Mouse (Mus musculus): ENCODE data around the gene Ankrd33b.
A peak's percentile ranks its signal among the peaks of the same experiment; 100 is the strongest.

The Ankrd33b gene

DNA sequence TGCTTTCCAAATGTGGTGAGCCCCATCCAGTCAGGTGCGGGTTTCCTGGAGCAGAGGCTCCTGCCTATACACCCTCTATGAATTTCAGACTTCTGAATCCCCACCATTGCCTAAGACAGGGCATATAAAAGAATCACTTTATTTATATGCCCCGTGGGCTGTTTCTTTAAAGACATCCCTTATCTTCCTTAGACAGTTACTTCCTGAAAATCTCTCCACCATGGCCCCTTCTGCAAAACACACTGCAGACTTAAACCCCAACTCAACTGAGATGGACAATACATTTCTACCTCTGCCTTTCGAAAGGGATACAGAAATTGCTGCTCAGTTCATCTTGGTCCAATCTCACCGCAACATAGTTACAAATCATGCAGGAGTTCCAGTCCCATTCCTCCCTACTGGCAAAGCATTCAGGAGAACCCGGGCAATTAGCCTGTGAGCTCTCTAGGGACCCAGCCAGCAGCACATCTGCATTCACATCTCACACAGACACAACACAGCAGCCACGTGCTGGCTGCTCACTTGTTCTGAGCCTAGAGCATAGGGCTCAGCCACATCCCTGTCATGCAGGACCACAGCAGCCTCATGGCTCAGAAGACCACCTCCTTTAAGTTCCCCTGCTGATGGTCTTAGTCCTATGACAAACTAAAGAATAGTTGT, 68.1 kb downstream of the Ankrd33b start:
- DNase-seq = no peak

DNA sequence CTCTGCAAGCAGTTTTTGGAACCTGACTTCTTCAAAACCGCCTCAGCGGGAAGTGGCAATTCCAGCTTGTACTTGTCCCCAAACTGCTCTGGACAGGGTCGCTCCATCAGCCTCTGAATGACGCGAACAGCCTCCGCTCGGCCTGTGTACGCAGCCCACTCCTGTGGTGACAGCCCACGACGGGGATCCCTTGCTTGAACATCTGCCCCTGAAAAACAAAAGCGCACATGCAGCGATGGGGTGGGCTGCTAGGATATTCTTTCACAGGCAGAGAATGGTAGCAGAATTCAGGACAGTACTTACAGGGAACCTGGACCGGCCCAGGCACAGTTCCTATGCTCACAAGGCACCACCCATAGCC, 69.8 kb downstream of the Ankrd33b start:
- DNase-seq = no peak

- no peak for DNase-seq
Observed at GRCm38 (mm10) chr15:31296882-31297776, 70.4 kb downstream of the Ankrd33b start.

DNA sequence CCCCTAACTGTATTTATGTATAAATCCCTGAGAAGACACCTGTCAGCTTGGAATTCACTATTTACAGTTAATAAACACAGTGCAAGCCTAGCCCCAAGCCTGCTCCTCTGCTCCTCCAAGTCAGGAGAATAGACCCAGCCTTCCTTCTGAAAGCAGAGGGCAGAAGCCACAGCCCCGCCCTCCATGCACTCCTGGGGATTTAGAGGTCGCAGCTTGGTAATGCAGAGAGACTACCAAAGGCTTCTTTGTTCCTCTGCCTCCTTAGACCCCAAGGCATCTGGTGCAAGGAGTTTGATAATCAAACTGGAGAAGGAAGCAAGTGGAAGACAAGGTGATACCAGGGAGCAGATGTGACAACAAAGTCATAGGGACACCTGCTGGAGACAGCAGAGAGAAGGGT, 73.2 kb downstream of the Ankrd33b start:
- DNase-seq = no peak

DNA sequence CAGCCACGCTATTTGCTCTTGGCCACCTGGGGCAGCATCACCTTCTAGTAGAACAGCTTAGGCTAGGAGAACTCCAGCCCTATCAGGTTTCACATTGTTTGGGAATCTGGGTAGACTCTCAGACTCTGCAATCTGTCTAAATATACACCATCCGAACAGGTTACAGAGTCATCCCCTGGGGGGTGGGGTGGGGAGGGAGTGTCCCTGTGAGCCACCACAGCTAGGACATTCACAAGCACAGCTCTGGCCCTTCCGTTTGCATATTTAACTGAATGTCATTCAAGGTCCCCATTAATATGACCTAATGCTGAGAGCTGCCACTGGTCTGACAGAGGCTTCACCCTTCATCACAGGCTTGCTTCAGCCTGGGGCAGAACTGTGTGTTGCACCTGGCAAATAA, 74.9 kb downstream of the Ankrd33b start:
- no peak for DNase-seq

DNA sequence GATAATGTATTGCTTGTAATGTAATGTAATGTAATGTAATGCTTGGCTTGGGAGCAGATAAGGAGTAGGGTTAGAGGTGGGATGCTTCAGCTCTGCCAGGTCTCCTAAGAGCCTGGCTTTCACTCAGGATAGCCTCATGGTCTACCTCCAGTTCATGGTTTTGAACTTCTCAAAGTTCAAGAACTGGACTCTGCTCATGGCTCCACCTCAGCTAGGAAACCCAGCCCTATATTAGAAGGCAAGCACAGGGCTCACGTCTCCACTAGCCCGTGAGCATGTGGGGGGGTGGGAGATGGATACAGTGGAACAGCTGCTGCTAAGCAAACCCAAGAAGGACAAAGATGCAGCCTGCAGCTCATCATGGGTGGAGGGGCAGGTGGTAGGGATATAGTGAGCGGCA, 81.8 kb downstream of the Ankrd33b start:
- DNase-seq = no peak

DNA sequence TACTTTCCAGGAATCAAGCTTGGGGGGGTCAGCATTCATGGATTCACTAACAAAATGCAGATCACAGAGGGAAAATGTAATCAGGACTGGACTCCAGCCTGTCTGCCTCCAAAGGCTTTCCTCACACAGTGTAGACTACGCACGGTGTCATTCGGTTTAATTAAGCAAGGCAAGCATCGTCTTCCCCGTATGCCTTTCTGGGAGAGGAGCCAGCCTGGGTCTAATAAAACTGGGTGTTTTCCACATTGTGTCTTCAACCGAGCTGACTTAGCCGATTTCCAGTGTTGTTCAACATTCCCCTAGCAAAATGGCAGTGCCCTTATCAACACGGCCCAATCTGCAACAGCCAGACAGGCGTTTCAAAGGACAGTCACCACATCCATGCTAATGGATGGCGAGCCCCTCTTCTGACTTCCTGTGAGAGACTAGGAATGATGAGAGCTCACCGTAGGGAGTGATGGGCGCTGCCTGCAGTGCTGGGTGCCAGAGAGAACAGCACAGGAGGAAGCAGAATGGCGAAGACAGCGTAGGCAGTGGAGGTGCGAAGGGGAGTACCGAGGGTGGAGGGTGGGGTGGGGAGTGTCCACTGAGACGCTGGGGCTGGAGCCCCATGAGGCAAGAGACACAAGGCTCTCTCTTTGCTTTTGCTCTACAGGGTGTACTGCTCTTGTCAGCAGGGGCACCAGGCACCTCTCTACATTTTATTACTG, 82.4 kb downstream of the Ankrd33b start:
- DNase-seq = no peak

- DNase-seq = no peak
Observed at GRCm38 (mm10) chr15:31284142-31284541, 83.4 kb downstream of the Ankrd33b start.

GRCm38 (mm10) chr15:31282353-31282752, 85.2 kb downstream of the Ankrd33b start:
- no peak for DNase-seq

- DNase-seq = no peak
Observed at GRCm38 (mm10) chr15:31281830-31282229, 85.7 kb downstream of the Ankrd33b start.

- DNase-seq = no peak
Observed at GRCm38 (mm10) chr15:31280683-31281082, 86.8 kb downstream of the Ankrd33b start.

DNA sequence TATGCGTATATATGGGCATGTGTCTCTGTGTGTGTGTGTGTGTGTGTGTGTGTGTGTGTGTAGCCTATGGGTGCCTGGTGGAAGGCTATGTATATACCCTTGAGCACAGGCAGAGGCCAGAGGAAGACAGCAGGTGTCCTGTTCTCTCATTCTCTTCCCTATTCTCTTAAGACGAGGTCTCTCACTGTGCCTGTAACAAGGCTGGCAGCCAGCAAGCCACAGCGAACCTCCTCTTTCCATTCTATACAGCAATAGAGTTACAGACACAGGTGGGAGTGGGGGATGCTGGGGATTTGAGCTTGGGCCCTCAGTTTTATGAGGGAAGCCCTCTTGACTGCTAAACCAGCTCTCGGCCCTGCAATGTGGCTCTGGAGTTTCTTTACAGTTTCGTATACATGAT, 87.5 kb downstream of the Ankrd33b start:
- no peak for DNase-seq

DNA sequence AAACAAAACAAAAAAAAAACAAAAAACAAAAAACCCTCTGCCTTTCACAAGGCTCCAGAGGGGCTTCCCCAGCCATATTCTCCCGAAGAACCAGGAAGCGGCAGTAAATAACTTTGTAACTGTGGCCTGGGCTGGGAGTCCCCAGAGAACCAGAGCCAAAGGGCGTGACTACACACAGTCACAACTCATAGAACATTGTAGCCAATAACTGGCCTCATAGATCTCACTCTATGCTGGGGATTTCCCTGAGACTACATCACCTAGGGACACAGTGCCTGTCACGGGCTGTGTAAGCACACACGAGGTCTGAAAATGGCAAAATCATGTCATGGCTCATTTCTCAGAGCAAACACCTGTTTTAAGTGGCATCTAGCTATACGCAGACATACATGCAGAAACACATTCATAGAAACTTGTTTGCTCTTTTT, 87.9 kb downstream of the Ankrd33b start:
- DNase-seq = no peak

GRCm38 (mm10) chr15:31279120-31279519, 88.4 kb downstream of the Ankrd33b start:
- no peak for DNase-seq

DNA sequence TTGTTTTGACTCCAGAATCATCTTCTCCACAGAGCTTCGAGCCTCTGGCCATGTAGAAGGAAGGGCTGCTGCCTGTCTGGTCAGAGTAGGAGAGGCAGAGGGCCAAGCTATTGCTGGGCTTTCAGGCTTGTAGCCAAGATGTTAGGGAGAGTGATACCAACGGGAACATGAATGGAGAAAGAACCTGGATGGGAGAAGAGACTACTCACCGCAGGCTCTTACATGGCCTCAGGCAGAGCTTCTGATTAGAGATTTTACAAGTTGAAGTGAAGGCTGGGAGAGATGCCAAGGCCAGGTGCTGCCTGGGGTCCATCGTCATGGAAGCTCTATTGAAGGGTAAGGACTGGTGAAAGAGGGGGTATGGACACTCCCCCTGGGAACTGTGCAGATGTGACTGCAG, 89.4 kb downstream of the Ankrd33b start:
- DNase-seq = no peak

- DNase-seq = no peak
Observed at GRCm38 (mm10) chr15:31273509-31273908, 94.0 kb downstream of the Ankrd33b start.

DNA sequence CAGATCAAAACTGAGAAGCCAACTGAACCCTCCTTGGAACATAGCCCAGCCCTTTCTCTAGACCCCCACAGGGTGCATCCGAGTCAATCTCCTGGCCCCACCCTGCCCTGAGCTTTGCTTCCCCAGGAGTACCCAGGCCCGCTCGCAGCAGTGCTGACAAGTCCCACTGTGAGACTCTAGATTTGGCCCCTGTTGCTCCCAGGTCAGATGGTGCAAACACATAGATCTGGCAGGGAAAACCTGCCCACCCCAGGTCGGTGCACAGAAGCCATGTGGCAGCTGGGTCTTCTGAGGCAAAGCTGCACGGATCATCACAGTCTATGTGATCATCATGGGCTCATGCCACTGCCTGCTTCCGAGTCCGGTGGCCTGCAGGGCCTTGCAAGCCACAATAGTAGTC, 94.8 kb downstream of the Ankrd33b start:
- no peak for DNase-seq

DNA sequence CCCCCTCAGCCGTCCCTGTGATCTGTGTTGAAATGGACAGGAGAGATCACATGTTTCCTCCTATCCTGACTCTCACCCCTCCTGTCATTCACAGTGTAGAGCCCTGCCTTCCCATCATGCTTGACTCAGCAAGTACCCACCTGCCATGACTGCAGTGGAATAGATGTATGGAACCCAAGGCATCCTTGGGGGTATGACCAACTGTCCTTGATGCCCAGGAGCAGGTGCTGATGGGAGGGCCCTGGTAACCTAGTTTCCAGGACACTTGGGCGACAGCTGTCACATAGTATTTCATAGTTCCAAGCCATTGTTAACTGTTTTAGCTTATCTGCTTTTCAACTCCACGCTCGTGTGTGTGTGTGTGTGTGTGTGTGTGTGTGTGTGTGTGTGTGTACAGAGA, 98.0 kb downstream of the Ankrd33b start:
- no peak for DNase-seq

DNA sequence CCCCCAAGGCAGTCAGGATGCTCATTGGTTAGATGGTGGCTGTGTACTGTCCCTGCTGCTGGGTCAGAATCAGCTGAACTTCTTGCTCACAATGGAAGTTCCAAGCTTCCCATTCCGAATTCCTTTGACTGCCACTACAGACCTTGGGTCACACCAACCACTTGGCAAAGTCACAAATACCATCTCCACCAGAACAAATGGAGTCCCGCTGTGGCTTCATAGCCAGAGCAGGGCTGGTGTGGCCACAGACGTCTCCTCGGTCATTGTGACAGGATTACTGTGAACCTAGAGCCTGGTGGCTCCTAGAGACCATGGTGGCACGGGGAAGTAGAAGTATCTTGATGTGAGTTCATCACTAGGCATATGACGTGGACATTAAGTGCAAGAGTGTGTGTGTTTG, 99.4 kb downstream of the Ankrd33b start:
- no peak for DNase-seq

GRCm38 (mm10) chr15:31265845-31266244, 101.7 kb downstream of the Ankrd33b start:
- no peak for DNase-seq

- no peak for DNase-seq
Observed at GRCm38 (mm10) chr15:31265404-31265803, 102.1 kb downstream of the Ankrd33b start.

GRCm38 (mm10) chr15:31264827-31265226, 102.7 kb downstream of the Ankrd33b start:
- DNase-seq = peak; percentile 88

DNA sequence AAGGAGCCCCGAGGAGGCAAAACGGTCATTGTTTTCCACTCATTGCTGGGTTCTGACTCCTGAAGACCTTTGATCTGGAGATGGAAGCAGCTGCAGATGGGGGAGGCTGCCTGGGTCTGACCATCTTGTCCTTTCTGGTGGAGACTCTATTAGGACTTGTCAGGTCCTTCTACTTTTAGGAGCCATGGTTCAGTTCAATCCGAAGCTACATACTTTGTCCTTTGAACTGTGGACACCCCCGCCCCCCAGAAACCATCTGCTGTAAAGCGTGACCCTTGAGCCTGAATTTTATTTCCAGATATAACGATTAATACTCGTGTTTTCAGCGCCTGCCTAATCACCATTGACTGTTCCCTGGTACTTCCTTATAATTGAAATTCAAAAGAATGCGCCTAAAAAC, 105.2 kb downstream of the Ankrd33b start:
- DNase-seq = no peak

GRCm38 (mm10) chr15:31261094-31261493, 106.4 kb downstream of the Ankrd33b start:
- no peak for DNase-seq
